Mouse (Mus musculus) frontal cortex, adult (tissue): ENCODE results near the gene Dok3.

Experiments used
- ATAC-seq: cut with Nextera tagmentation; 2 replicates; pipeline ENCODE4 v1.9.2; 2017; ENCODE audit warnings: mild to moderate bottlenecking, moderate library complexity, mixed read lengths; ENCODE audit not compliant: low TSS enrichment

Dok3 gene

DNA sequence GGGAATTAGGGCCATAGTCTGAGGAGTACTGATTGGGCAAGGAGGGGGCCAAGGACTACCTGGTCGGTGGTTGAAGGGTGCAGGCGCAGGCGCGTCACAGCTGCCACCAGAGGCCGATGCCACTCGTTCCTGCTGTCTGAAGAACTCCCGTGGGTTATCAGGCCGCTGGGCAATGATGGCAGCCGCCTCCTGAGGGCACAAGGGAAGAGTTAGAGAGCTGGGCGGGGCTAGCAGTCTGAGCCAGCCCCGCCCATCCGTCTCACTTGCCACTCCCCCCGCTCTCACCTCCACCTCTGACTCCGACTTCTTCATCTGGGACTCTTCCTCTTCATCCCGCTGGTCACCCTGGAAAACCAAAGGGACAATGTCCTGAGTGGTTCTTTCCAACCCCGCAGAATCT is 51.6 kb downstream of the Dok3 start:
- ATAC-seq, result no peak

DNA sequence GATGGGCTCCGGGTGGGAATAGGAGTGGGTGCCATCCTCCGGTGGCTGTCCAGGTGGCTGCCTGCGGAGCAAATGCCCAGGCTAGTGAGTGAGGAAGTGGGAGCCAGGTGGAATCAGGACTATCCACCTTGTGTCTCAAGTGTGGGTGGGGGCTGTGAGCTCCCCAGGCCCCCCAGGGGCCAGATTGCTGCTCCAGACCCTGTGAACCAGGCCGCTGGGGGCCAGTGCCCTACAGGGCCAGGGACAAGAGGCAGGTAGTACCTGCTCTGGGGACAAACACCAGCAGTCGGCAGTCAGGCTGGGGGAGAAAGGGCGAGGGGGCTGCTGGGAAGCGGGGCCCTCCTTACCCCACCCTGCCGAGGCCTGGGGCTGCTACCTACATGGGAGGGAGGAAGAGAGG is 52.8 kb downstream of the Dok3 start:
- ATAC-seq, result no peak

DNA sequence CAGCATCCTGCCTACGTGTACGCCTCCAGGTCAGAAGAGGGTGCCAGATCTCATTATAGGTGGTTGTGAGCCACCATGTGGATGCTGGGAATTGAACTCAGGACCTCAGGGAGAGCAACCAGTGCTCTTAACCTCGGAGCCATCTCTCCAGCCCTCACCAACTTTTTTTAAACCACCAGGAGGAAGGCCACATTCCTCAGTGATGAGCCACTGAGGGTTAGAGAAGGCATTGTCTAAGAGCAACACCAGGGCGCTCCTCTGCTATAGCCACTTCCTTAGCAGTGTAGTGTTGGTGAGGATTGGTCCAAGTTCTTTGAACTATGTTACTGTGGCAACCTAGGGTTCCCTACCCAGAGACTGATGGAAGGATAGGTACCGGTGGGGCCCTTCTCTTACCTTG is 53.3 kb downstream of the Dok3 start:
- no peak for ATAC-seq

DNA sequence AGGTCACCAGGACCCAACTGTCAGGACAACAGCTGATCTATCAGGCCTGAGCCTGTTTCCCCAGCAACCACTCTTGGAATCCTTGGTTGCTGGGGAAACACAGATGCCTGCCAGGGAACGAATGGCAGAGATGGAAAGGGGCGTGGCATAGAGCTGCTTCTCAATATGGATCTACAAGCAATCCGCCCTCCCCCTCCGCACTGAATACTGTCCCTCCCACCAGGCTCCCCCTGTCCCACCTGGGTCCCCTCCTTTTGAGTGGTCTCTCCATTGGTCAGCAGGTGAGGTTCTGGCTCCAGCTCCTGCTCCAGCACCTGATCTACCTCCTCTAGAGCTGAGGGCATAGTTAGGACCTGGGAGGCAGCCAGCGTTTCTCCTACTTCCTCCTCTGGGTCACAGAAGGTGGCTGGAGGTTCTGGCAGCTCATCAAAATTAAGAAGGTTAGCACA is 54.5 kb downstream of the Dok3 start:
- ATAC-seq, result peak; percentile 21; the same call in 1 of the 2 replicates

DNA sequence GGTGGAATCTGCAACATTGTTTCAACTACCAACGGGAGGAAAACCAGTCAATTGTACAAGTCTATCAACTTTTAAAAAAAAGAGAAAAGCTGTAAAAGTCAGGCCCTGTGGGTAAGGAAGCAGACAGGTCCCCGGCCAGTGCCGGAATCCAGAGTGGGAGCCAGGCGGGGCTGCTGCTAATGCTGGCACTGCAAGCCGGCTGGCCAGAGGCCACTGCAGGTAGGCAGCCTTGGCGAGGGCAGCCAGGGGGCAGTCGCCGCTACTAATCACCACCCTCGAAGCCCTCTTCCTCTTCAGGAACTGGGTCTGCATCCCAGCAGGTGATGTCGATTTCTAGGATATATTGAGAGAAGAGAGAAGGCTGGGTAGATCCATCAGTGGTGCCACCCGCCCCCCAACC is 55.1 kb downstream of the Dok3 start:
- no peak for ATAC-seq
